Mouse (Mus musculus): ENCODE measurements at regions not wholly inside any gene's neighbourhood (a gene's known extent, or its start where the extent isn't known, plus 50 kb on each side); places are given as distances from the start of the nearest gene placed in this dataset.

GRCm38 (mm10) chr12:7918385-7918784 is 59.1 kb upstream of the Apob start:
- no peak for ATAC-seq (ENCODE audit: insufficient number of reproducible peaks, low FRiP score, low TSS enrichment)

GRCm38 (mm10) chr12:7918967-7919708 is 58.3 kb upstream of the Apob start:
- no peak for ATAC-seq (ENCODE audit: insufficient number of reproducible peaks, low FRiP score, low TSS enrichment)

- no peak for ATAC-seq (ENCODE audit: insufficient number of reproducible peaks, low FRiP score, low TSS enrichment)
These were observed 57.6 kb upstream of the Apob start for GRCm38 (mm10) chr12:7919709-7920324.

GRCm38 (mm10) chr12:7920888-7921287 is 56.6 kb upstream of the Apob start:
- ATAC-seq (ENCODE audit: insufficient number of reproducible peaks, low FRiP score, low TSS enrichment), result no peak

Measured in cerebellum, adult (tissue).